Mouse (Mus musculus): ENCODE data around the gene Evc. TPM values are rescaled to one million over a fixed set of nuclear protein-coding genes. Genes with fewer than 3 reads are reported as not detected.
A peak's percentile ranks its signal among the peaks of the same experiment; 100 is the strongest.

Gene Evc
- polyA plus RNA-seq, 1 experiment from 2014 or later, result 7.4 TPM

GRCm38 (mm10) chr5:37338288-37338687, 1.6 kb upstream of the Evc start, which contains the start of gene Evc2:
Gene Evc2 (plus strand): TSS chr5:37338499.
- H3K4me3 ChIP-seq (replicated peaks), result peak within 1 kb of the TSS; percentile 50
- under 1% methylated on average over 27 of the region's 27 CpGs for WGBS
- ATAC-seq, result peak; percentile 73
- no peak within 1 kb of the TSS for H3K27ac ChIP-seq
- H3K4me1 ChIP-seq (replicated peaks), result peaks cover 39% of the 10 kb centered on the region
- H3K9ac ChIP-seq (replicated peaks), result peak within 1 kb of the TSS; percentile 71
- no peaks in the 10 kb centered on the region for H3K36me3 ChIP-seq
- H3K9me3 ChIP-seq, result no peaks in the 10 kb centered on the region
- H3K4me2 ChIP-seq (replicated peaks), result peak within 1 kb of the TSS; percentile 99
- H3K27me3 ChIP-seq, result peaks cover 10% of the 10 kb centered on the region; the same call in 1 of the 2 replicates

GRCm38 (mm10) chr5:37337696-37338095, 1.0 kb upstream of the Evc start:
- Histone ChIP-seq H3K27me3 (peaks cover 10% of the 10 kb centered on the region; the same call in 1 of the 2 replicates), H3K36me3 (no peaks in the 10 kb centered on the region), H3K4me2 (replicated peaks) (peak overlapping the region; percentile 82), H3K4me1 (replicated peaks) (peaks cover 39% of the 10 kb centered on the region), H3K9ac (replicated peaks) (0 out of 2 replicates have a peak overlapping the region, but pooled peaks have one; percentile 71), H3K9me3 (no peaks in the 10 kb centered on the region), H3K27ac (no peak overlapping the region), H3K4me3 (replicated peaks) (peak overlapping the region; percentile 50; the same call in 1 of the 2 replicates)
- 79% methylated on average over 3 of the region's 3 CpGs for WGBS
- peak; percentile 3; the same call in 1 of the 2 replicates for ATAC-seq

- H3K4me1 ChIP-seq (replicated peaks), result peaks cover 39% of the 10 kb centered on the region
- 80% methylated on average over 3 of the region's 3 CpGs for WGBS
- H3K4me2 ChIP-seq (replicated peaks), result no peak overlapping the region
- no peaks in the 10 kb centered on the region; the same call in 1 of the 2 replicates for H3K36me3 ChIP-seq
- no peak overlapping the region for H3K9ac ChIP-seq (replicated peaks)
- no peaks in the 10 kb centered on the region for H3K9me3 ChIP-seq
- no peak for ATAC-seq
- H3K27ac ChIP-seq, result no peak overlapping the region
- no peak overlapping the region for H3K4me3 ChIP-seq (replicated peaks)
- H3K27me3 ChIP-seq, result peaks cover 10% of the 10 kb centered on the region; the same call in 1 of the 2 replicates
Observed at GRCm38 (mm10) chr5:37335061-37335460, 1.6 kb downstream of the Evc start.

GRCm38 (mm10) chr5:37332066-37332465, 4.6 kb downstream of the Evc start:
- Histone ChIP-seq H3K4me1 (replicated peaks) (peaks cover 16% of the 10 kb centered on the region), H3K27ac (no peak overlapping the region), H3K4me2 (replicated peaks) (no peak overlapping the region), H3K27me3 (no peaks in the 10 kb centered on the region), H3K36me3 (peaks cover 4% of the 10 kb centered on the region; the same call in 1 of the 2 replicates), H3K9me3 (no peaks in the 10 kb centered on the region), H3K9ac (replicated peaks) (no peak overlapping the region), H3K4me3 (replicated peaks) (no peak overlapping the region)
- 84% methylated on average over 4 of the region's 4 CpGs for WGBS
- no peak for ATAC-seq

GRCm38 (mm10) chr5:37331133-37331505, 5.6 kb downstream of the Evc start:
- Histone ChIP-seq H3K27ac (no peak overlapping the region), H3K4me1 (replicated peaks) (peaks cover 6% of the 10 kb centered on the region), H3K36me3 (peaks cover 12% of the 10 kb centered on the region; the same call in 1 of the 2 replicates), H3K4me2 (replicated peaks) (no peak overlapping the region), H3K9ac (replicated peaks) (no peak overlapping the region), H3K9me3 (no peaks in the 10 kb centered on the region), H3K27me3 (no peaks in the 10 kb centered on the region), H3K4me3 (replicated peaks) (no peak overlapping the region)
- 92% methylated on average over 2 of the region's 2 CpGs for WGBS
- ATAC-seq, result no peak

- H3K9ac ChIP-seq (replicated peaks), result no peak overlapping the region
- H3K27me3 ChIP-seq, result no peaks in the 10 kb centered on the region
- no peak overlapping the region for H3K27ac ChIP-seq
- H3K4me3 ChIP-seq (replicated peaks), result no peak overlapping the region
- H3K4me1 ChIP-seq (replicated peaks), result 0 out of 2 replicates have a peak, but pooled peaks cover under 1% of the 10 kb centered on the region
- H3K9me3 ChIP-seq, result no peaks in the 10 kb centered on the region
- no peak overlapping the region for H3K4me2 ChIP-seq (replicated peaks)
- no peak for ATAC-seq
- WGBS, result 85% methylated on average over 8 of the region's 8 CpGs
- peaks cover 17% of the 10 kb centered on the region; the same call in 1 of the 2 replicates for H3K36me3 ChIP-seq
Observed at GRCm38 (mm10) chr5:37330449-37331132, 6.1 kb downstream of the Evc start.

- H3K27ac ChIP-seq, result no peak overlapping the region
- ATAC-seq, result no peak
- H3K27me3 ChIP-seq, result no peaks in the 10 kb centered on the region
- H3K4me3 ChIP-seq (replicated peaks), result no peak overlapping the region
- no peak overlapping the region for H3K9ac ChIP-seq (replicated peaks)
- H3K36me3 ChIP-seq, result peaks cover 41% of the 10 kb centered on the region
- H3K4me2 ChIP-seq (replicated peaks), result no peak overlapping the region
- WGBS, result 92% methylated on average over 6 of the region's 6 CpGs
- no peaks in the 10 kb centered on the region for H3K4me1 ChIP-seq (replicated peaks)
- H3K9me3 ChIP-seq, result no peaks in the 10 kb centered on the region
Observed at GRCm38 (mm10) chr5:37326675-37327074, 10.0 kb downstream of the Evc start.

- Histone ChIP-seq H3K4me2 (replicated peaks) (no peak overlapping the region), H3K4me3 (replicated peaks) (no peak overlapping the region), H3K9ac (replicated peaks) (no peak overlapping the region), H3K4me1 (replicated peaks) (no peaks in the 10 kb centered on the region), H3K27me3 (no peaks in the 10 kb centered on the region), H3K27ac (no peak overlapping the region), H3K9me3 (peaks cover 1% of the 10 kb centered on the region; the same call in 1 of the 2 replicates), H3K36me3 (peaks cover 66% of the 10 kb centered on the region)
- WGBS, result 95% methylated on average over 4 of the region's 4 CpGs
- ATAC-seq, result no peak
Observed at GRCm38 (mm10) chr5:37320761-37321160, 15.9 kb downstream of the Evc start.

- Histone ChIP-seq H3K9ac (replicated peaks) (no peak overlapping the region), H3K36me3 (peaks cover 66% of the 10 kb centered on the region), H3K4me3 (replicated peaks) (no peak overlapping the region), H3K4me1 (replicated peaks) (no peaks in the 10 kb centered on the region), H3K27ac (no peak overlapping the region), H3K4me2 (replicated peaks) (no peak overlapping the region), H3K9me3 (peaks cover 5% of the 10 kb centered on the region; the same call in 1 of the 2 replicates), H3K27me3 (no peaks in the 10 kb centered on the region)
- 88% methylated on average over 3 of the region's 3 CpGs for WGBS
- ATAC-seq, result no peak
Observed at GRCm38 (mm10) chr5:37320174-37320573, 16.5 kb downstream of the Evc start.

GRCm38 (mm10) chr5:37318715-37319114, 18.0 kb downstream of the Evc start:
- Histone ChIP-seq H3K27me3 (no peaks in the 10 kb centered on the region), H3K4me3 (replicated peaks) (no peak overlapping the region), H3K4me2 (replicated peaks) (no peak overlapping the region), H3K4me1 (replicated peaks) (no peaks in the 10 kb centered on the region), H3K36me3 (peaks cover 67% of the 10 kb centered on the region), H3K27ac (no peak overlapping the region), H3K9me3 (peaks cover 9% of the 10 kb centered on the region; the same call in 1 of the 2 replicates), H3K9ac (replicated peaks) (no peak overlapping the region)
- no peak for ATAC-seq
- WGBS, result 95% methylated on average over 6 of the region's 6 CpGs

GRCm38 (mm10) chr5:37312980-37313722, 23.5 kb downstream of the Evc start:
- Histone ChIP-seq H3K4me1 (replicated peaks) (no peaks in the 10 kb centered on the region), H3K27me3 (no peaks in the 10 kb centered on the region), H3K9ac (replicated peaks) (no peak overlapping the region), H3K9me3 (peaks cover 9% of the 10 kb centered on the region; the same call in 1 of the 2 replicates), H3K27ac (no peak overlapping the region), H3K36me3 (peaks cover 47% of the 10 kb centered on the region), H3K4me3 (replicated peaks) (no peak overlapping the region), H3K4me2 (replicated peaks) (no peak overlapping the region)
- no peak for ATAC-seq
- WGBS, result 90% methylated on average over 12 of the region's 12 CpGs

GRCm38 (mm10) chr5:37310026-37310425, 26.7 kb downstream of the Evc start:
- H3K4me2 ChIP-seq (replicated peaks), result no peak overlapping the region
- peaks cover 19% of the 10 kb centered on the region for H3K36me3 ChIP-seq
- 93% methylated on average over 9 of the region's 9 CpGs for WGBS
- H3K27ac ChIP-seq, result no peak overlapping the region
- no peak overlapping the region for H3K4me3 ChIP-seq (replicated peaks)
- no peaks in the 10 kb centered on the region for H3K27me3 ChIP-seq
- peaks cover 2% of the 10 kb centered on the region; the same call in 1 of the 2 replicates for H3K9me3 ChIP-seq
- no peaks in the 10 kb centered on the region for H3K4me1 ChIP-seq (replicated peaks)
- no peak for ATAC-seq
- no peak overlapping the region for H3K9ac ChIP-seq (replicated peaks)
